Mouse (Mus musculus) testis, postnatal 10 days (tissue): ENCODE measurements around the gene Pds5a.
A peak's percentile ranks its signal among the peaks of the same experiment; 100 is the strongest.

ENCODE experiments used
- DNase-seq: peaks from one replicate; pipeline ENCODE4 v3.0.0; 2021; ENCODE audit warnings: low spot score

The Pds5a gene

GRCm38 (mm10) chr5:65565486-65565885, 132.6 kb downstream of the Pds5a start:
- no peak for DNase-seq

- DNase-seq = peak; percentile 41
Observed at GRCm38 (mm10) chr5:65561125-65561893, 136.8 kb downstream of the Pds5a start.

DNA sequence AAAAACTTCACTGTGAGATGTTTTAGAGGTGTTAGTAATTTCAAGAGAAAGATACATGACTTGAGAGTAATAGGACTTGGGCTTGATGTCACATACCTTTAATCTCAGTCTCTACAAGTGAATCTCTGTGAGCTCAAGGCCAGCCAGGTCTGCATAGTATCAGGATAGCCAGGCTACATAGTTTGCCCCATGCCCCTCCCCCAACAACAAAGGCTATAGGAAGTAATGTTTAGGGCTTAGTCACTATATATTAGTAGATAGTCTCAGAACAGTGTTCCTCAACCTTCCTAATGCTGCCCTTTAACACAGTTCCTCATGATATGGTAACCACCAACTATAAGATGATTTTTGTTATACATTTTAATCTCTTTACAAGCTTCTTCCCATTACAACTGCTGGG, 141.0 kb downstream of the Pds5a start:
- no peak for DNase-seq
